Mouse (Mus musculus): Measurements from ENCODE around the gene Cuta. TPM values are rescaled to one million over a fixed set of nuclear protein-coding genes. Genes with fewer than 3 reads are reported as not detected.
A peak's percentile ranks its signal among the peaks of the same experiment; 100 is the strongest.
"Not testable (repeated sequence)": the region's sequence is repeated elsewhere in the genome, so short reads cannot be mapped to it uniquely, and the experiment has no call there.

Cuta gene
- 134 and 145 TPM in 2 replicates for polyA plus RNA-seq (2014; fragmentation: Nextera tagmentation; extraction: Ambion mirVana)

DNA sequence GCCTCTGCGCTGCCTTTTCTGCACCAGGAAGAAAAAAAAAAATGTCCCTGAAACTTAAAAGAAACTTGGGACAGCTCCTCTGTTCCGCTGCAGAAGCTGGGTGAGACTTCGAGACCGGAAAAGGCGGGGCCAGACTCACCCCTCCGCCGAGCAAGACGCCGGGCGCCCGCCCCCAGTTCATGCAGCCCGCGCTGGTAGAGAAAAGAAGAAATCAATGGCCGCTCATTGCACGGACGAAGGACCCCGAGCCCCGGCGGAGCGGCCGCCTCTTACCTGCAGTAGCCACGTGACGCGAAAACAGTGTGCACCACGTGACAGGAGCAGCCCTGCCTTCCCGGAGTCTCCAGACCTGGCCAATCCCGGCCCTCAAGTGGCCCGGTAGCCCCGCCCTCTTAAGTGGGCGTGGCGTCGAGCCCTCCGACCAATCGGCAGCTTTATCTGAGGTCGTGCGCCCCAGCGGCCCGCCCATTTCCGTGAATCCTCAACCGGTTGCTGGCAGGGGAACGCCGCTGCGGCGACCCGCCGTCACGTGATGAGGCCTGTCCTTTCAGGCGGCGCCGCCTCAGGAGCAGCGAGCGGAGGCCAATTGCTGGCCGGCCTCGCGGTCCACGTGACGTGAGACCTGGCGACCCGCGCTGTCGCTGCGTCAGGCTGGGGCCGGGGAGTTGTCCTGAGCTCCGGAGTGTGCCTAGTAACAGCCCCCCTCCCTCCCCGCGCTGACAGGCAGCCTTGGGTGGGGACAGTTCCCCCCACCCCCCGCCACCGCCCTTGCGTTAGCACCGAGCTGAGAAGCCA is at the start of gene Cuta:
TSS of gene Cuta (minus strand) at position 392 of the 795 bp plus-strand sequence.
- no peaks in the 10 kb centered on the region for H3K9me3 ChIP-seq (replicated peaks; ENCODE audit: control insufficient read depth, low read length)
- H3K4me1 ChIP-seq (ENCODE audit: control insufficient read depth, insufficient read depth, low read length) = peaks cover 24% of the 10 kb centered on the region
- ATAC-seq (replicated peaks; ENCODE audit: insufficient number of reproducible peaks, low FRiP score, low TSS enrichment) = peak; percentile 91

DNA sequence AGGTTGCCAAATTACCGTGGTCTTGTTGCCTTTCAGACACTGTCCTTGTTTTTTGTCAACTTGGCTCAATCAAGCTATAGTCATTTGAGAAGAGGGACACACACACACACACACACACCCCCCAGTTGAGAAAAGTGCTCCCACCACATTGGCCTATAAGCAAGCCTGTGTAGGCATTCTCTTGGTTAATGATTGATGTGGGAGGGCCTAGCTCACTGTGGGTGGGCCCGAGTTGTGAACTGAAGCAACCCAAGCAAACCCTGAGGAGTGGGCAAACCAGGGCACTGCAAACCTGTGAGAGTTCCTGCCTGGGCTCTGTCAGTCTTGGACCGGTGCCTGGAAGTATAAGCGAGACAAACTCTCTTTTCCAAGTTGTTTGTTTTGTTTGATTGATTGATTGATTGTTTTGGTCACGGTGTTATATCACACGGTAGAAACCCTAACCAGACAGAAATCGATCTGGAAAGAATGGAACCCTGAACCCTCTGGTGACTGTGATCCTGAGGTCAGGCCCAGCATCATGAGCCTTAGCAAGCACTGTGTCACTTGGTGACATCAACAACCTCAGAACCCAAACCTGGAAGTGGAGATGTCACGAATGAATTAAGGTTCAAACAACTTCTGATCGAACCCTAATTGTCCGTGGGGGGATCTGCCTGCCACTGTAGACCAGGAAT is 46.3 kb upstream of the Cuta start:
- Histone ChIP-seq H3K36me3 (ENCODE audit: control insufficient read depth, insufficient read depth, low read length) (no peaks in the 10 kb centered on the region), H3K9me3 (replicated peaks; ENCODE audit: control insufficient read depth, low read length) (no peaks in the 10 kb centered on the region), H3K4me3 (ENCODE audit: low read depth, low read length) (no peak overlapping the region), H3K4me2 (no peak overlapping the region), H3K9ac (ENCODE audit: low read depth, low read length) (no peak overlapping the region), H3K27me3 (ENCODE audit: control insufficient read depth, insufficient read depth, low read length) (no peaks in the 10 kb centered on the region), H3K27ac (ENCODE audit: low read depth, low read length) (no peak overlapping the region), H3K4me1 (ENCODE audit: control insufficient read depth, insufficient read depth, low read length) (no peaks in the 10 kb centered on the region)
- 79% methylated on average over 10 of the region's 10 CpGs for WGBS (ENCODE audit: insufficient replicate concordance)
- no peak for ATAC-seq (replicated peaks; ENCODE audit: insufficient number of reproducible peaks, low FRiP score, low TSS enrichment)

More for the DNA sequence above, at the start of gene Cuta:
- H3K4me2 ChIP-seq = peak within 1 kb of the TSS; percentile 99
- H3K27ac ChIP-seq (ENCODE audit: low read depth, low read length) = peak within 1 kb of the TSS; percentile 96
- peak within 1 kb of the TSS; percentile 67 for H3K4me3 ChIP-seq (ENCODE audit: low read depth, low read length)
- no peaks in the 10 kb centered on the region for H3K27me3 ChIP-seq (ENCODE audit: control insufficient read depth, insufficient read depth, low read length)
- peaks cover 9% of the 10 kb centered on the region for H3K36me3 ChIP-seq (ENCODE audit: control insufficient read depth, insufficient read depth, low read length)
- WGBS (ENCODE audit: insufficient replicate concordance) = under 1% methylated on average over 68 of the region's 70 CpGs
- peak within 1 kb of the TSS; percentile 85 for H3K9ac ChIP-seq (ENCODE audit: low read depth, low read length)

DNA sequence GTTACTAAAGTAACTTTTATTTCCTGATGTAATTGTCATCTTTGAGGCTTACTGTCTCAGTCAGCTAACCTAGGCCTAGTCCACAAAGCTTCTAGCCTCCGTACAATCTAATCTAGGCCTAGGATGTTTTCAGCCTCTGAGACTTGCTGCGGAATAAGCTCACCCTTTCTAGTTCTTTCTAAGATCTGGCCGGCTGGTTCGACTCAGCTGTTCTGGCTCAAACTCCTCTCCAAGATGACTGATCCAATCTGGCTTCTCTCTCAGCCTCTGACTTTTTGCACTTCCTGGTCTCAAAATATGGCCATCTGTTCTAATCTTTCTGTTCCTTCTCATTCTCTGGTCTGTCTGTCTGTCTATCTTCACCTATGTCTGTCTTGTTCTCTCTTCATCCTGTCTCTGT is 44.0 kb upstream of the Cuta start:
- H3K36me3 ChIP-seq (ENCODE audit: control insufficient read depth, insufficient read depth, low read length) = no peaks in the 10 kb centered on the region
- H3K4me3 ChIP-seq (ENCODE audit: low read depth, low read length) = no peak overlapping the region
- no peaks in the 10 kb centered on the region for H3K9me3 ChIP-seq (replicated peaks; ENCODE audit: control insufficient read depth, low read length)
- no peak overlapping the region for H3K27ac ChIP-seq (ENCODE audit: low read depth, low read length)
- ATAC-seq (replicated peaks; ENCODE audit: insufficient number of reproducible peaks, low FRiP score, low TSS enrichment) = no peak
- 92% methylated on average over 4 of the region's 4 CpGs for WGBS (ENCODE audit: insufficient replicate concordance)
- H3K9ac ChIP-seq (ENCODE audit: low read depth, low read length) = no peak overlapping the region
- no peaks in the 10 kb centered on the region for H3K27me3 ChIP-seq (ENCODE audit: control insufficient read depth, insufficient read depth, low read length)
- H3K4me1 ChIP-seq (ENCODE audit: control insufficient read depth, insufficient read depth, low read length) = no peaks in the 10 kb centered on the region
- no peak overlapping the region for H3K4me2 ChIP-seq

DNA sequence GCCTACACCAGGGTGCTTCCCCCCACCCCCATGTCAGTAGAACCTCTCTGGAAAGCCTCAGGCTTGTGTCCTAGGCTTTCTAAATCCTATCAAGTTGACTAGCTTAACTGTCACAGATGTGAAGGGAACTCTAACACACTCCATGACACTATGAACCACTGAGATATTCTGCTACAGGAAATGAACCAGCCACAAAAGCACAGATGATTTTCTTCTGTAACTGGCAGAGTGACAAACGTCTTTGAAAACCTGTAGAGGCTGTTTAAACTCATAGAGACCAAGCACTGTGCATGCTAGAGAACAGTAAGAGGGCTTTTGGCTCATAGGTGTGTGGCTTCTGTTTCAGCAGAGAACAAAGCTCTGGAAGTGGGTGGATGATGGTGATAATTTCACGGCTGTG is 41.7 kb upstream of the Cuta start:
- no peaks in the 10 kb centered on the region for H3K27me3 ChIP-seq (ENCODE audit: control insufficient read depth, insufficient read depth, low read length)
- H3K9ac ChIP-seq (ENCODE audit: low read depth, low read length) = no peak overlapping the region
- H3K36me3 ChIP-seq (ENCODE audit: control insufficient read depth, insufficient read depth, low read length) = peaks cover 7% of the 10 kb centered on the region
- no peak overlapping the region for H3K4me2 ChIP-seq
- H3K27ac ChIP-seq (ENCODE audit: low read depth, low read length) = no peak overlapping the region
- no peaks in the 10 kb centered on the region for H3K4me1 ChIP-seq (ENCODE audit: control insufficient read depth, insufficient read depth, low read length)
- 67% methylated on average over 2 of the region's 2 CpGs for WGBS (ENCODE audit: insufficient replicate concordance)
- no peak for ATAC-seq (replicated peaks; ENCODE audit: insufficient number of reproducible peaks, low FRiP score, low TSS enrichment)
- no peak overlapping the region for H3K4me3 ChIP-seq (ENCODE audit: low read depth, low read length)
- no peaks in the 10 kb centered on the region for H3K9me3 ChIP-seq (replicated peaks; ENCODE audit: control insufficient read depth, low read length)

DNA sequence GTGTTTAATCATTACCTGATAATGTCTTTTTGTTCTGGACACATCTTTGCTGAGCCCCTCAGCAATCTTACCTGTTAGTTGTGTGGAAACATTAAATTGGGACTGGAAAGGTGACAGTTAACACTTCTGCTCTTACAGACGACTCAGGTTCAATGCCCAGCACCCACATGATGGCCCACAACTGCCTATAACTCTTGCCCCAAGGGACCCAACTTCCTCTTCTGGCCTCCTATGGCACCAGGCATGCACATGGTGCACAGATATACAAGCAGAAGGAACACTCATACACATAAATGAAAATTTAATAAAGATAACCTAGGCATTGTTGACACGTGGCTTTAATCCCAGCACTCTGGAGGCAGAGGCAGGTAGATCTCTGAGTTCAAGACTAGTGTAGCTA is 40.1 kb upstream of the Cuta start:
- no peak for ATAC-seq (replicated peaks; ENCODE audit: insufficient number of reproducible peaks, low FRiP score, low TSS enrichment)
- H3K36me3 ChIP-seq (ENCODE audit: control insufficient read depth, insufficient read depth, low read length) = peaks cover 18% of the 10 kb centered on the region
- H3K9ac ChIP-seq (ENCODE audit: low read depth, low read length) = no peak overlapping the region
- WGBS (ENCODE audit: insufficient replicate concordance) = 71% methylated on average over 2 of the region's 2 CpGs
- H3K27me3 ChIP-seq (ENCODE audit: control insufficient read depth, insufficient read depth, low read length) = no peaks in the 10 kb centered on the region
- H3K27ac ChIP-seq (ENCODE audit: low read depth, low read length) = no peak overlapping the region
- H3K4me1 ChIP-seq (ENCODE audit: control insufficient read depth, insufficient read depth, low read length) = no peaks in the 10 kb centered on the region; the same call in 1 of the 2 replicates
- H3K4me3 ChIP-seq (ENCODE audit: low read depth, low read length) = no peak overlapping the region
- H3K9me3 ChIP-seq (replicated peaks; ENCODE audit: control insufficient read depth, low read length) = no peaks in the 10 kb centered on the region
- H3K4me2 ChIP-seq = no peak overlapping the region

- H3K36me3 ChIP-seq (ENCODE audit: control insufficient read depth, insufficient read depth, low read length) = peaks cover 21% of the 10 kb centered on the region
- ATAC-seq (replicated peaks; ENCODE audit: insufficient number of reproducible peaks, low FRiP score, low TSS enrichment) = not testable (repeated sequence)
- 90% methylated on average over 6 of the region's 6 CpGs for WGBS (ENCODE audit: insufficient replicate concordance)
These were observed 38.0 kb upstream of the Cuta start for GRCm38 (mm10) chr17:26977354-26977753.

DNA sequence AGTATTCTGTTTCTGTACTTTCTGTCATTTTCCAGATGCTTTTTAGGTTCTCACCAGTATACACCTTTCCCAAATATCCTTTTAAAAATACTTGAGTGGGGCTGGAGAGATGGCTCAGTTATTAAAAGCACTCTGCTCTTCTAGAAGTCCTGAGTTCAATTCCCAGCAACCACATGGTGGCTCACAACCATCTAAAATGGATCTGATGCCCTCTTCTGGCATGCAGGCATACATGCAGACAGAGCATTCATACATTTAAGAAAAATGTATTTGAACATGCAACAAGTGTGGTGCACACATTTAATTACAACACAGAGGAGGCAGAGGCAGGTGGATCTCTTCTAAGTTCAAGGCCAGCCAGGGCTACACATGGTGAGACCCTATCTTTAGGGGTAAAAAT is 36.0 kb upstream of the Cuta start:
- no peak overlapping the region for H3K27ac ChIP-seq (ENCODE audit: low read depth, low read length)
- H3K4me2 ChIP-seq = no peak overlapping the region
- H3K36me3 ChIP-seq (ENCODE audit: control insufficient read depth, insufficient read depth, low read length) = peaks cover 23% of the 10 kb centered on the region
- no peak overlapping the region for H3K4me3 ChIP-seq (ENCODE audit: low read depth, low read length)
- peaks cover 19% of the 10 kb centered on the region for H3K4me1 ChIP-seq (ENCODE audit: control insufficient read depth, insufficient read depth, low read length)
- H3K9me3 ChIP-seq (replicated peaks; ENCODE audit: control insufficient read depth, low read length) = no peaks in the 10 kb centered on the region
- no peak overlapping the region for H3K9ac ChIP-seq (ENCODE audit: low read depth, low read length)
- H3K27me3 ChIP-seq (ENCODE audit: control insufficient read depth, insufficient read depth, low read length) = no peaks in the 10 kb centered on the region
- ATAC-seq (replicated peaks; ENCODE audit: insufficient number of reproducible peaks, low FRiP score, low TSS enrichment) = no peak

More at GRCm38 (mm10) chr17:26977354-26977753, 38.0 kb upstream of the Cuta start:
- H3K4me2 ChIP-seq; H3K27me3 ChIP-seq (ENCODE audit: control insufficient read depth, insufficient read depth, low read length); H3K4me3 ChIP-seq (ENCODE audit: low read depth, low read length); H3K9ac ChIP-seq (ENCODE audit: low read depth, low read length); H3K9me3 ChIP-seq (replicated peaks; ENCODE audit: control insufficient read depth, low read length); H3K4me1 ChIP-seq (ENCODE audit: control insufficient read depth, insufficient read depth, low read length); H3K27ac ChIP-seq (ENCODE audit: low read depth, low read length): not testable (repeated sequence)

DNA sequence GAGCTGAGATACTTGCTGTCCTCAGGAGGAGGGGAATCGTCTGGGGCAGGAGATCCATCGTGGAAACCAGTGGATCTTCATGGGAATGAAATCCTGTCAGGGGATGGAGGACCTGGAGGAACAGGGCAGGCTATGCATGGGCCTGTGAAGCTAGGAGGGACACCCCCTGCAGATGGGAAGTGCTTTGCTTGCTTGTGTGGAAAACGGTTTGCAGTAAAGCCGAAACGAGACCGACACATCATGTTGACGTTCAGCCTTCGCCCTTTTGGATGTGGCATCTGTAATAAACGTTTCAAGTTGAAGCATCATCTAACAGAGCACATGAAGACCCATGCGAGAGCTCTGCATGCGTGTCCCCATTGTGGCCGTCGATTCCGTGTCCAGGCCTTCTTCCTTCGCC is 35.2 kb upstream of the Cuta start:
- 90% methylated on average over 15 of the region's 15 CpGs for WGBS (ENCODE audit: insufficient replicate concordance)
- Histone ChIP-seq H3K27me3 (ENCODE audit: control insufficient read depth, insufficient read depth, low read length) (no peaks in the 10 kb centered on the region), H3K9ac (ENCODE audit: low read depth, low read length) (no peak overlapping the region), H3K4me3 (ENCODE audit: low read depth, low read length) (no peak overlapping the region; the same call in 1 of the 2 replicates), H3K9me3 (replicated peaks; ENCODE audit: control insufficient read depth, low read length) (no peaks in the 10 kb centered on the region), H3K4me2 (peak overlapping the region; percentile 98; the same call in 1 of the 2 replicates), H3K27ac (ENCODE audit: low read depth, low read length) (no peak overlapping the region), H3K36me3 (ENCODE audit: control insufficient read depth, insufficient read depth, low read length) (peaks cover 23% of the 10 kb centered on the region), H3K4me1 (ENCODE audit: control insufficient read depth, insufficient read depth, low read length) (peaks cover 19% of the 10 kb centered on the region)
- ATAC-seq (replicated peaks; ENCODE audit: insufficient number of reproducible peaks, low FRiP score, low TSS enrichment) = no peak
